Mouse (Mus musculus) urinary bladder, adult 18-20 months (tissue): Measurements from ENCODE around the gene N4bp1.

Experiments used
- DNase-seq, 2 experiments: peaks; one replicate each; pipeline ENCODE4 v3.0.0; 2022; ENCODE audit warnings: low spot score in 2 of 2, mixed read lengths in 2 of 2

N4bp1 gene

DNA sequence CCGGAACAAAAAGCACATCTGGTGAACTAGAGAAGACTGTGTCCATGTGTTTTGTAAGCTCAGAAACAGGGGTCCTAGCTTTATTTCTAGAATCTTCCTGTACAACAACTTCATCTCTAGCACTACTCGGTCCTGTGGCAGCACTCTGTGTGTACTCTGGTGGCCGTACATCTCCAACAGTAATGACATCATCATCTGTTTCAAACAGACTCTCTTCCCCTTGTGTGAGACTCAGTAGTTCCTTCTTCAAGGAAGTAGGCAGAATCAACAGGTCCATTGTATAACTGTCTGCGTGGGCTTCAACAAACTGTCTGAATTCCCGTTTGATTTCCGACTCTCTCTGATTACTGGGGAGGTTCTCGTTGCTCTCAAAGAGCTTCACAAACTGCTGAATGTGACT, 23.5 kb downstream of the N4bp1 start:
- DNase-seq, result no peak

DNA sequence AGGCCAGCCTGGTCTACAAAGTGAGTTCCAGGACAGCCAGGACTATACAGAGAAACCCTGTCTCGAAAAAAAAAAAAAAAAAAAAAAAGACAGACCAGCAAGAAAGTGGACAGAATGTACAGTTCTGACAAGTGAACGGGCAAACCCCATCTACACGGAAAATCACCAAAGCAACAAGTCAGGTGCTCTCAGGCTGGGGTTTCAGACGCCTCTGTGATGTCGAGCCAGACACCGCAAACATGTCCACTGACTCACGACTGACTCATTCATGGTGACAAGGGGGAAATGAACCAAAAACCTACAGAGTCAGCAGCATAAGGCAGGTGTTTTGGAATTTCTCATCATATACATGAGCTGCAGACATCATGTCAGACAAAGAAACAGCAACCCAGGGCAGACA, 28.8 kb downstream of the N4bp1 start:
- DNase-seq, result no peak

DNA sequence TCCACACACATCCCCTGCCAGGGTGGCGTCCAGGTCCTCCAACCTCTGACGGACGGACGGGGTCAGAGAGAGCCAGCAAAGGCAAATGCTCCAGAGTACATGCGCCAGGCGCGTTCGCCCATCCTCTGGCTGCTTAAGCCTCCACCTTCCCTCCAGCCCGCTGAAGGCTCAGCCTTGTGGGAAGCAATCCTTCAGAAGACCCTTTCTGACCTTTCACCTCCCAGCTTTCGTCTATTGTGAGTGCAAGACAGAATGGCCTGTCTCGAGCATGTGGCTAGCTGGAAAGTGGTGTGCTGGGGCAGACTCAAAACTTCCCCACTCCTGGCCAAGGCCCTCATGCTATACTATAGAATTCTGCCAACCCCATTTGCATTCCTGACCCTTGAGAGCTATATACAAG, 30.4 kb downstream of the N4bp1 start:
- DNase-seq, result no peak

DNA sequence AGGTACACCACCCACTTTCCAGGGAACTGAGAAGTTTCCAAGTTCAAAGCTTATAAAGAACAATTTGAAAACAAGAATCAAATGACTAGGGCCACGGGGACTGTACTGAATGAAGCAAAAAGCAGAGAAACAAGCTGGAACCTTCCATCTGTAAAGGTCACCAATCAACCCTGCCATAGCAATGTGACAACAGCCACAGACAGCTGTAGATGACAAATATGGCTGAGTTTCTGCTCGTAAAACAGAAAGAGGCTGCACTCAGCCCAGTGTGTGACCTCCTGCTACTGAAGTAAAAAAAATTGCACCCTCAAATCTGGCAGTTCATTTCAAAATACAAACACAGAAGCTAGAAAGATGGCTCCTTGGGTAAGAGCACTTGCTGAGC, 31.1 kb downstream of the N4bp1 start:
- DNase-seq, result no peak

DNA sequence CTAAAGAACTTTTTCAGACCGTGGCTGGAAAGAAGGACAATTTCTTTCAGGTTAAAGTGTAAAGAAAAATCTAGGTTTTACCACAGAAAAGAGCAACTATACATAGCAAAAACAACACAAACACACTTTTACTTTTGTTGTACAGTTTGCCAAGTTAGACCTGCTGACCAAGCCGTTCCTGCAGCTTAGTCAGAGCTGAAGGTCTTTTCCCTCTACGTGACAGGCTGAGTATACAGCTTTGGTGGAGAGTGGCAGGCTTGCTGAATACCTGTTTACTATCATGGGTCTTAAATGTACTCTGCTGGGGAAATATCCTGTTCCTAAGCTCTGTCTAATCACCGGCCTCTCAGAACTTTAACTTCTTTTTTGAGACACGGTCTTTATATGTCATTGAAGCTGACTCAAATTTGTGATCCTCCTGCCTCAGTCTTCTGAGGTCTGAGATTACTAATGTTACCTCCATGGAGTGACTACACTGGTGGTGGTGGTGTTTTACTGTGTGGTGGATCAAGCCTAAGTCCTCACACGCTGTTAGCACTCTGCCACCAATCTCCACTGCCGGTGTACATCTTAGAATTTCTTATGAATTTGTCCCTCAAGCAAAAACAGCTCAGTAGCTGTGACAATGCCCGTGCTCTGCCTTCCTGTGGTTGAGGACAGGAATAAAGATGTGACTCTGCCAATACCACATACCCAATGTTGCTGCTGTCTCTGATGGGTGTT, 31.6 kb downstream of the N4bp1 start:
- DNase-seq, result no peak

DNA sequence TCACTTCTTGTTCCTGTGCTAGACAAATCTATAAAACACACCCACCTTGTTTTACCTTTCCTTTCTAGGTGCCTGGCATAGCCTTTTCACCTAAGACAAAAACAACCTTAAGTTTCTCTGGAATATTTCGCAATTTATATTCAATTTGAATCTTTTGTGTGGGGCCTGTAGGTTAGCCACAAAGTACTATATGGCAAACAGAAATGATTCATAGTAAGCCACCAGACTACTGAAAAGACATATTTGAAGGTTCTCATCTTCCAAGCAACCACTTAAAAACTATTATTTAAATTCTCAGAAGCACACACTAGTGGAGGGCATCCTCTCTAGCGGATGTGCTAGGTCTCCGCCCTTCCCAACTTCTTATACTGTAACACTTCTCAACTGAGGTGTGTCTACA, 32.6 kb downstream of the N4bp1 start:
- no peak for DNase-seq

DNA sequence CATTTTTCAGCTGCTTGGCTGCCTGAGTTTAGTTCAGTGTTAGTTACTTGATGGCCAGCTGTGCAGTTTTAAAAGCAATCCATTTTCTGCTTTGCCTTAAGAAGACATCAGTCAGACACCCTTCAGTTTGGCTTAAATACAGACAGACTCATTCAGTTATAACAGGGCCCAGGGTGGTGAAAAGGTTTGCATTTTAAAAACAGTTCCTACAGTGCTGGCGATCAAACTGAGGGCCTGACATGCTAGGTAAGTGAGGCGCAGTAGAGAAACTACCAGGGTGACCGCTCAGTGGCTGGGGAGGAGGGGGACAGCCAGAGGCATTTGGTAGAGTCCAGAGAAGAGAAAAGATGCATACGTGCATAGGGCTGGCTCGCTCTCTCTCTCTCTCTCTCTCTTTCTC, 36.2 kb downstream of the N4bp1 start:
- DNase-seq, result no peak

DNA sequence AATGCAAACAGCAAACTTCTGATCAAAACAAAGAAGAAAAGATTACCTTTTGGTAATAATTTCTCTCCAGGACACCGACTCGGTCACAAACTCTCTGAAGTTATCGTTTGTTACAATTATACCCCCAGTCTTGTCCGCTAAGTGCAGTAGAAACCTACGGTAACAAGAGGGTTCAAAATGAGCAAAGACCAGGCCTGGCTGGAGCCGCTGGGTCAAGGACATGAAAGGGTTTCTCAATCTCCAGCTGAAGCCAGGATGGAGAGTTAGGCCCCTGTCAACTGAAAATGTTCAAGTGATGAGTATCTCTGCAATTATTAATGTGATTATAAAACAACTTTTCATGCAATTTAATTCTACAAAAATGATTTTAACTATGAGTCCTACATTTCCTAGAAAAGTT, 36.7 kb downstream of the N4bp1 start:
- DNase-seq, result no peak

DNA sequence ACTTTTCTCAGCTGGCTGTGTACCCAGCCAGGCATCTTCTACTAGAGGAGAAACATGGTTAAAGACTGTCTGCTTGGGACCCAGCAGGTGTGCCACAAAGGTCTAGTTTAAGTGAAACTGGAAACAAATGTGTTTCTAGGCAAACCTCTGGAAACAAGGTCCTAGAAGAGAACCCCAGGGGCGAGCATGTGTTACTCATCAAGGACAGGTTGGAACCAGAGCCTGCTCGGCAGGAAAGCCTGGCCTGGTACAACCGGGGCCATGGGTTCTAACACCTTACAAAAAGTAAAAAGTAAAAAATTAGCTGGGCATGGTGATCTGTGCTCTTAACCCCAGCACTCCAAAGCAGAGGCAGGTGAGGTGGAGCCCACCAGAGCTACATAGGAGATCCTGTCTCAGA, 38.0 kb downstream of the N4bp1 start:
- no peak for DNase-seq

DNA sequence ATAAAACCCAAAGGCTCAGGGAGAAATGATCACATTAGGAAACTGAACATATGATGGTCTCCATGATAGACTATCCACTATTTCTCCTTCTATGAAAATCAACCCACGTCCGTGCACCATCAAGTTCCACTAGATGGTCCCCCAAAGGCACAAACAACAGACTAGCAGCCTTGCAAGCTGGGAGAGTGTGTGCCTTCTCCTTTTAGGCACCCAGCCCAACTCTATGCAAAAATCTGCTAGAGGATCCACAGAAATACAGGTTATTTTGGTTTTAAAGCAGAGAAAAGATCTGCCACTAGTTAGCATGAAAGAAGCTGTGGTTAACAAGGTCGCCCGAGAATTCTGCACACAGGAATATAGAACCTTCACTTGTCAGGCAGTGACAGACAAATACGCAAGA, 39.2 kb downstream of the N4bp1 start:
- DNase-seq, result no peak

DNA sequence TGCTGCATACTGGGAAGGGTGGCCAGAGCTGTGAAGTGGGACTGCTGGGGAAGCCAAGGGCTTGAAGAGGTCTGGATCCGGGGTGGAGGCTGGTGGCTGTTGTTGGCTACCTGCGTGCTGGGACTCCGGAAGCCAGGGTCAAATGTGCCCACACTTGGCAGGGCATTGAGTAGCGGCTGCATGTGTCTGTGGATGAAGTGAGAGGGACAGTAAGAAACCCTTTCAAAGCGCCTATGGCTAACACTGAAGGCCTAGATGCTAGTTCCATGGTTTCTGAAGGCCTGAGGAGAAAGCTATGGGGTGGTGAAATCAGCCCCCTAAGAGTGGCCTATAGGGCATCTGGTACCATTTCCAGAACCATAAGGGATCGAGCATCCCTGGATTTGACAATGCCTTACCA, 40.2 kb downstream of the N4bp1 start:
- DNase-seq, result no peak

DNA sequence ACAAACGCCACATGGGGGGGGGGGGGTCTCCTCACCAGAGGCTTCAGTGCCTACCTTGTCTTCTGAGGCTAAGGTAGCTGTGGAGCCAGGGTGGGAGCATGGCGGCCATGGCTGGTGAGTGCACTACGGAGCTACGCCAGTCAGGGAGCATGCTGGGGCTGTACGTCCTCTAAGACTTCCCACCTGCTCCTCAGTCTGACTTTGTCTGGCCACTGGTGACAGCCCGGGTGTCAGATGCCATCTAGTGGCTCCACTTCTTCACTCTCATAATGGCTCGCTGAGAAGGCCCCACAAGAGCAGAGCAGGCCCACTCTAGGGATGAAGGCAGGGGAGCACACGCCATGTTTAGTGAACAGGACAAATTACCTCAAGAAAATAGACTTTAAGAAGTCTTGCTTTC, 41.2 kb downstream of the N4bp1 start:
- no peak for DNase-seq

DNA sequence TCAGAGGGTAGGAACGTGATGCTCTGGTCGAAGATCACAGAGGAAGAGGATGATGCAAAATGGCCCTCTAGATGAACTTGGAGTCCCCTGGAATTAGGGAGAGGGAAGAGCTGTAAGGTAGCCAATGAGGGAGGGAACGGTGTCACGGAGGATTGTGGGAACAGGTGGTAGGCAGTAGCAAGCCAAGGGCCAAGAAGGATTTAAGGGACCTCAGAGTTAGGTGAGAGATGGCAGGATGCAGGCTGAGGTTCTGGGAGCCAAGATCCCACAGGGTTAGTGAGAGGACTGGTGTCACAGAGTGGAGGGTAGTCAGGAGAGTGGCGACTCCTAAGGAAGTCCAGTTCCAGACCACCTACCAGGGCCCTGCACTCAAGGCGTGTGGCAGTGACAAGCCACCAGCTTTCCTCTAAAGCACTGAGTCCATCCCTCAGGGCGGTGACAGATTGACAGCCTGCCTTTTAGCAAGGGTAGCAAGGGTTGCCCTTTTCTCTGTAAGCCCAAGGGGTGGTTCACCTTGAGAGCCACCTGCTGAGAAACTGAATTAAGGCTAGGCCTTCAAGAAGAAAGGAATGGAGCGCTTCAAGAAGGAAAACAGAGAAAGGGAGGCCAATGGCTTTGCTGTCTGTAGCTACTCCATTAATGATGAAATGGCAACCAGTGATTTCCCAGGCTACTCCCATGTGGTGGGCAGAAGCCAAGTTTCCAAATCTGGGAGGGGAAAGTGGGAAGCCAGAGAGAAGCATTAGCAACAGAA, 43.3 kb downstream of the N4bp1 start:
- DNase-seq, result no peak

DNA sequence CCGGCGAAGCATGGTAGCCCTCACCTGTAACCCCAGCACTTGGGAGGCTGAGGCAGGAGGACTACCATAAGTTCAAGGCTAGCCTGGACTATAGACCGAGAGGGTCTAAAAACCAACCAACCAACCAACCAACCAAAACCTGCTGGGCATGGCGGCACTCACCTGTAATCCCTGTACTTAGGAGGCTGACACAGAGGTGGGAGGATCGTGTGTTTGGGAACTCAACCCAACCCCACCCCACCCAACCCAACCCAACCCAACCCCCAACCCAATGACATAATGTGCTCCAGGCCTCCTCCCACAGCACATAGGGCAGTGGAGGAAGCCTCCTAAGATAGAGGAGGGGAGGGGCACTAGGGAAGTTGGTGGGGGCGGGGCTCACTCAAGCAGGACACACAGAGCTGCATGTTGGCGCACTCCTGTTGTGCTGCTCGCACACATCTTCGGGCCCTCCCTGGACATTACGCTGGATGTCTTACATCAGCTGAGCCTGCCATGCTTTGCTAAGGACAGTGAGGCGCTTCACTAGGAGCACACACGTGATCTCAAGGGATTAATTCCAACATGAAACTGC, 44.9 kb downstream of the N4bp1 start:
- DNase-seq, result no peak

DNA sequence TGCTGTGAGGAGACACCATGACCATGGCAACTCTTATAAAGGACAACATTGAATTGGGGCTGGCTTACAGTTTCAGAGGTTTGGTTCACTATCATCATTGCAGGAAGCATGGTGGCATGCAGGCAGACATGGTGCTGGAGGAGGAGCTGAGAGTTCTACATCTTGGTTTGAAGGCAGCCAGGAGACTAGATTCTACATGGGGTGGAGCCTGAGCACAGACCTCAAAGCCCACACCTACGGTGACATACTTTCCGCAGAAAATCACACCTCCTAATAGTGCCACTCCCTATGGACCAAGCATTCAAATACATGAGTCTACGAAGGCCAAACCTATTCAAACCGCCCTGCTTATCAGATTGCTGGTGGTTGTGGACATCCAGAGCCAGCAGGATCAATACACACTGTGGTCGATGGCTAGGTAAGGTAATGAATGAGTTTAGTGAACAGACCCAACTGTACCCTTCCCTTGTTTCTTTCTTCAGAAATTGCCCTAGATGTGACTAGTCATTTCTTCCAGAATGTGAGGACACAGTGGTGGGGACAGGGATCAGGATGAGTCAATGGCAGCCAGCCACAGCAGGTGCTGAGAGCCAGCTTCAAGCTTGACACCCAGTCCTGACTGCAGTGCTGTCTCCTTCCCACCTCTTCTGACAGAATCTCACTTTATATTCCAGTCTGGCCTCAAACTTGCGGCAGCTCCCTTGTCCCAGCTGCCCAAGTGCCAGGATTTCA, 46.2 kb downstream of the N4bp1 start:
- DNase-seq, result no peak

DNA sequence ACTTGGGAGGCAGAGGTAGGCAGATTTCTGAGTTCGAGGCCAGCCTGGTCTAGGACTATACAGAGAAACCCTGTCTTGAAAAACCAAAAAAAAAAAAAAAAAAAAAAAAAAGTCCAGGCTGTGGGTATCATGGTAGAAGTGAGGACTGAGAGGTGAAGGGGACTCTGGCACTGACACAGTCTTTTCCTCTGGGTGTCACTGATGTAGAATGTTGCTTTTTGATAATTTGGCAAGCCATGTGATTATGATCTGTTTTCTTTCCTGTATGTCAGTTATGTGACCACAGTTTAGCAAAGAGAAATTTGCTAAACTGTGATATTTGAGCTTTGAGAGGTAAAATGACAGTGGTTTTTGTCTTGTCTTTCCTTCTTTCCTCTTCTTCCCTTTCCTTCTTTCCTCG, 47.8 kb downstream of the N4bp1 start:
- no peak for DNase-seq

DNA sequence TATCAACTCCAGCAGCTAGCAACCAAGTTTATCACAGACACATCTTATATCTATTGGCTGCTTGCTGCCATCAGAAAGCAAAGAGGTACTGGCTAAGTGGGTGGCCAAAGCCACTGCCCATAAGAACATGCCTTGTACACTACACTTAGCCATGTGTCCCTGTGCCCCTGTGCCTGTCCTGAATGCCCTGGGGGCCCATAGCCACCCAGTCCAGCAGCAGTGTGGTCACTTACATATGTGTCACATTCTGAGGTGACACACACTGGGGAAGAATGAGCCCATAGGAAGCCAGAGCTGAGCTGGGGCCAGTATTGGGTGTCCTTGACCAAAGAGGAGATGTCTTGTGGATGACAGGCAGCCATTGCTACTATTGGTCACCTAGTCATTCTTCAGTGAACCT, 49.2 kb downstream of the N4bp1 start:
- DNase-seq, result no peak

DNA sequence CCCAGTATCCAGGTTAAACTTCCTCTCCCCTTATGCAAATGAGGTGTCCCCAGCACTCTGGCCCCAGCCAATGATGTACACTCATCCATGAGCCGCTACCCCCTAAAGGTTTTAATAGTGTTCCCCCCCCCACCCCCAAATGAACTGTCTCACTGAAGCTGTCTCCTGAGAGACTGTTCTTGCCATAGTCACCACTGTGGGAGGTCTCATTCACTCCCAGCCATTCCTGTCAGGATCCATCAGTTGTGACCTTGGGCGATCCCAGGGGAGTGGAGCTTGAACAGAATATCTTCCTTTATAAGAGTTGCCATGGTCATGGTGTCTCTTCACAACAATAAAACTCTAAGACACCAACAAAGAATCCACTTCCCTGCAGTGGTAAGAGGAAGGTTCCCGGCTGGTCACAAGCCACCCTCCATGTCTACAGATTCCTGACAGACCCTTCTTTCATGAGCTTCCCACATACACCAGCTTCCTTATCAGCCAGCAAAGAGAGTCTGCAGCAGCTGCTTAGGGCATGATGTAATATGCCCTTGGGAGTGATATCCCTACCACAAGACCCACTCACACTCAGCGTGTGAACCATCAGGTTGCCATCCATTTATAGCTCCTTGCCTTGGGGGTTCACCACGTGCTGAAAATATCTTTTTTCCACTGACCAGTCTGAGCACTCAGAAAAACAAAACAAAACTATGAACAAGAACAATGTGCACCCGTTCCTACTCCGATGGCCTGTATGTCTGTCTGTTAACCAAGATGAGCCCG, 50.4 kb downstream of the N4bp1 start:
- DNase-seq, result no peak

DNA sequence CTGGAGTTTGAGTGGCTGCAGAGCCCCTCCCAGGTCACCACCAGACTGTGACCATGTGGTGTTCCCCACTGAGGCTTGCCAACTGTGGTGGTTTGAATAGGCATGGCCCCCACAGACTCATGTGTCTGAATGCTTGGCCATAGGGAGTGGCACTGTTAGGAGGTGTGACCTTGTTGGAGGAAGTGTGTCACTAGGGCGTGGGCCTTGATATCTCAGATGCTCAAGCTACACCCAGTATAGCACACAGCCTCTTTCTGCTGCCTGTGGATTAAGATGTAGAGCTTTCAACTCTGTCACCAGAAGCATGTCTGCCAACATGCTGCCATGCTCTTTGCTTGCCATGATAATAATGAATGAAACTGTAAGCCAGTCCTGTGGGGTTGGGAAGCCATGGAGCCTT, 51.1 kb downstream of the N4bp1 start:
- DNase-seq, result no peak

DNA sequence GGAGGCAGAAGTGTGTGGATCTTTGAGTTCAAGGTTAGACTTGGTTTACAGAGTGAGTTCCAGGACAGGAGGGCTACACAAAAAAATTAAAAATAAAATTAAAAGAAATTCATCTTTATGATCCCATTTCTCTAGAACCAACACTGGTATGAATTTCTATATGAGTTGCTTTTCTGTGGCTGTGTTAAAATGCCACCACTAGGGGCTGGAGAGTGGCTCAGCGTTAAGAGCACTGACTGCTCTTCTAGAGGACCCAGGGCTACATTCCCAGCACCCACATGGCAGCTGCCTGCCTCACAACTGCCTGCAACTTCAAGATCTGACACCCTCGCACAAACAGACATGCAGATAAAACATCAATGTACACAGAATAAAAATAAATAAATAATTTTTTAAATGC, 56.1 kb downstream of the N4bp1 start:
- DNase-seq, result no peak

DNA sequence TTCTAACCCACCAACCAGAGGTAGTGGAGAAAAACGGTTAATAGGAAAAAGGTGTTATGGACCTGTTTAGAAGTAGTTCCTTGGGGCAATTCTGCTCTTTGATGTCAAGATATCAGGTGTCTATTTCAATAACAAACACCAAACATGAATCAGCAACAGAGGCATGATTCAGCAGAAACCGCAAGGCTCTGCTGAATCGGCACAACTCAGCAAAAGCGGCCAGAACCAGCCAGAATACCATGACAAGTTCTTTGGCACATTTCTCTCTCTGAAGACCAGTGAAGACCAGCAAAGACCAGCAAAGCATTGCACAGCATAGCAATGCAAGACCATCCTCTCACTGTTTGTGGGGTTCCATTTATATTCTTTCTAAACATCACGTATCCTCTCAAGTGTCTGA, 57.9 kb downstream of the N4bp1 start:
- DNase-seq, result no peak

DNA sequence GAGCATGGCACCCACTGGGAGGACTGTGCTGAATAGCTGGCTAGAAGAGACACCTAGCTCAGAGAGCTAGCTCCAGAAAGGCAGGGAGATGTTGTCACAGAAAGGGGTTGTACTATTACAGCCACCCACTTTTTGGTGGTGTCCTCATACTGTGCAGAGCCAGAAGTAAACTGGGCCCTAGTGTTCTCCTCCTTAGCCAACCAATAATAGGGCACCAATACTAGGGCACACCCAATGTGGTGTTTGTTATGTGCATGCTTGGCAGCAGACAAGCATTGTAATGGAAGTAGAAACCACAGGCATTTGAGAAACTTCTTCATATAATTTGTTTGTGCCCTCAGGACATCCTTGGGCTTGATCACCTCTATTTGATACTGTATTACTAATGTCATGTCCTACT, 58.5 kb downstream of the N4bp1 start:
- no peak for DNase-seq
